Mouse (Mus musculus) bone marrow macrophage, adult 2 months (primary cell): Measurements from ENCODE around the gene Arhgef28.

Experiments
- CTCF ChIP-seq: IDR thresholded peaks from 2 replicates; pipeline ENCODE4 v1.5.1; 2012; ENCODE audit warnings: low read depth, mild to moderate bottlenecking, low read length, moderate library complexity
- POLR2A ChIP-seq: IDR thresholded peaks from 2 replicates; pipeline ENCODE4 v1.6.1; 2012; ENCODE audit warnings: mild to moderate bottlenecking, low read depth, low read length, borderline replicate concordance

DNA sequence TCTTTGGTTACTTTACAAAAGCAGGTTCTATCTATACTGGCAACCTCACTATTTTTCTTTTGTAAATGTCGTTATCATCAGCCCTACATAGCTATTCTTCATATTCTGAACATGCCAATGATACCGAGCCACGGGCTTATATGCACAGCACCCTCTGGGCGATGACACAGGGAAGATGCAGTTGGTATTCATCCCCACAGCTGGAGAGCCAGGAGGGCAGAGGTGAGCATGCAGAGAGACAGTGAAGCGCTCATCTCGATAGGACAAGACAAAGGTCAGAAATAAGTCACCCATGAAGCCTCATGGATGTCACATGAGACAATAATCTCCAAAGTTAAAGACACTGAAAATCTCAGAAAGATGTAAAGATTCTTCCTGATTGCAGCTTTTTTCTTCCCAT, 217.4 kb downstream of the Arhgef28 start:
- TF ChIP-seq CTCF (no peak), POLR2A (no peak)
